Mouse (Mus musculus): ENCODE data around the gene Pisd. TPM values are rescaled to one million over a fixed set of nuclear protein-coding genes. Genes with fewer than 3 reads are reported as not detected.

Gene Pisd
- 10 to 100 TPM; 38.6 to 41.9 TPM for total RNA-seq (2023)

DNA sequence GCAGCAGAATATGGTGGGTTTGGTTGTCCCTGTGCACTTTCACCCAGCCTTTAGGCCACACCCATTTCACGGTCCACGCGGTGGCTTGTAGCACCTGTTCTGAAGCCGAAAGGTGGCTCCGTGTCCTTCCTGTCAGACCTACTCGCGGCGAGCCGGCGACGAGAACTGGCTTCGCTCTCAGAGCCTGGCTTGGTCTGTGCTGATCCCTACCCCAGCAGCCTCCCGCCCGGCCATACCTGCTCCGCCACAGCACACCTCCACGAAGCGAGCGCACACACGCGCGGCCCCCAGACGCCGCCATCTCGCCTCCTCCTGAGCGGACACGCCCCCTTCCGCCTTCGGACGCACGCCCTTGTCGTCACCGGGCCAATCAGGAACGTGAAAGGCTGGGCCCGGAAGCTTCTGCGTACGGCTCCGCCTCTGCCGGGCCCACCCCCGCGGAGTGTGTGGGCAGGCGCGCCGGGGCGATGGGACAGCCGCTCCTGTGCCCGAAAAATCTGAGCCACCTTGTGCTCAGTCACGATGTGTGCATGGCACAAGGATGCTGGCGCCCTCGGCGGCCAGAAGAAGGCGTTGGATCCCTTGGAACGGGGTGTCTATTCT lies at the start of gene Pisd:
TSS of gene Pisd (minus strand) at position 334 of the 603 bp plus-strand sequence.

DNA sequence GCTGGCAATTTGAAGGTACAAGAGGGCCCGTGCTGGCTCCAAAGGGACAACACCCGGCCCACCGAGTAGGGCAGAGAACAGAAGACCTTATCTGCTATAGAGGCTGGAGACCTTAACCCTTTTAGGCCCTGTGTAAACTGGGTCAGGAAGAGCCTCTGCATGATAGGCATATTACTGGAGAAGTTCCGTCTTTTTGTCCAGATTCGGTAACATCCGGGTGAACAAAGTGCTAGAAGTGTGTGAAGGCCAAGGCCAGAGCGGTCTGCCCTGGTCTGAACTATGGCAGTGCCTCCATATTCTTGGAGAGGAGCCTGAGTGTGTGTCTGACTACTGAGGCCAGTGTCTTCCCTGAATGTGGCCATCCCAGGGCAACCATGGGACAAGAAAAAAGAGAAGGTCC lies 41.6 kb upstream of the Pisd start, which contains the start of gene Gm20671:
TSS of gene Gm20671 (minus strand) at position 101 of the 400 bp plus-strand sequence.

Other genes with a start within 250 kb of the Pisd start
- gene Yes1, start 174.5 kb downstream of the Pisd start, total RNA-seq (2023): 1 to 10 TPM; 2.4 to 4.1 TPM
- gene Gm20671, start 41.5 kb upstream of the Pisd start, total RNA-seq (2023): not detected
- gene Prr14l, start 68.6 kb upstream of the Pisd start, total RNA-seq (2023): 10 to 100 TPM; 46.8 to 57.2 TPM
- 10 to 100 TPM; 60.2 to 62.6 TPM for gene Depdc5, start 78.1 kb upstream of the Pisd start, total RNA-seq (2023)
- gene Ywhah, start 233.2 kb upstream of the Pisd start, total RNA-seq (2023): 100 to 1,000 TPM; 119 to 131 TPM

Data from T-cell, adult 66 days (primary cell).